Mouse (Mus musculus): Measurements from ENCODE around the gene Rbm20. TPM values are rescaled to one million over a fixed set of nuclear protein-coding genes. Genes with fewer than 3 reads are reported as not detected.
A peak's percentile ranks its signal among the peaks of the same experiment; 100 is the strongest.

Rbm20 gene
- polyA plus RNA-seq, 1 experiment = 0.71 TPM

- H3K27ac ChIP-seq (replicated peaks; ENCODE audit: low read depth, low read length) = no peak overlapping the region
- no peak overlapping the region for H3K4me3 ChIP-seq (ENCODE audit: insufficient read depth, low read depth, low read length)
- H3K4me1 ChIP-seq (ENCODE audit: control insufficient read depth, insufficient read depth, insufficient read length, low read length) = no peaks in the 10 kb centered on the region
Observed at GRCm38 (mm10) chr19:53748236-53748775, 71.2 kb downstream of the Rbm20 start.

- Histone ChIP-seq H3K4me3 (ENCODE audit: insufficient read depth, low read depth, low read length) (no peak overlapping the region), H3K27ac (replicated peaks; ENCODE audit: low read depth, low read length) (no peak overlapping the region), H3K4me1 (ENCODE audit: control insufficient read depth, insufficient read depth, insufficient read length, low read length) (no peaks in the 10 kb centered on the region)
Observed at GRCm38 (mm10) chr19:53749326-53749725, 72.2 kb downstream of the Rbm20 start.

GRCm38 (mm10) chr19:53751420-53752185, 74.5 kb downstream of the Rbm20 start:
- no peak overlapping the region for H3K27ac ChIP-seq (replicated peaks; ENCODE audit: low read depth, low read length)

GRCm38 (mm10) chr19:53752993-53753392, 75.9 kb downstream of the Rbm20 start:
- H3K4me1 ChIP-seq (ENCODE audit: control insufficient read depth, insufficient read depth, insufficient read length, low read length) = no peaks in the 10 kb centered on the region
- H3K4me3 ChIP-seq (ENCODE audit: insufficient read depth, low read depth, low read length) = no peak overlapping the region
- H3K27ac ChIP-seq (replicated peaks; ENCODE audit: low read depth, low read length) = no peak overlapping the region

More at GRCm38 (mm10) chr19:53751420-53752185, 74.5 kb downstream of the Rbm20 start:
- Histone ChIP-seq H3K4me3 (ENCODE audit: insufficient read depth, low read depth, low read length) (no peak overlapping the region), H3K4me1 (ENCODE audit: control insufficient read depth, insufficient read depth, insufficient read length, low read length) (no peaks in the 10 kb centered on the region)

- no peaks in the 10 kb centered on the region for H3K4me1 ChIP-seq (ENCODE audit: control insufficient read depth, insufficient read depth, insufficient read length, low read length)
- H3K27ac ChIP-seq (replicated peaks; ENCODE audit: low read depth, low read length) = no peak overlapping the region
- no peak overlapping the region for H3K4me3 ChIP-seq (ENCODE audit: insufficient read depth, low read depth, low read length)
Observed at GRCm38 (mm10) chr19:53754421-53754830, 77.3 kb downstream of the Rbm20 start.

- no peak overlapping the region for H3K4me3 ChIP-seq (ENCODE audit: insufficient read depth, low read depth, low read length)
- H3K27ac ChIP-seq (replicated peaks; ENCODE audit: low read depth, low read length) = no peak overlapping the region
- no peaks in the 10 kb centered on the region for H3K4me1 ChIP-seq (ENCODE audit: control insufficient read depth, insufficient read depth, insufficient read length, low read length)
Observed at GRCm38 (mm10) chr19:53755346-53755745, 78.2 kb downstream of the Rbm20 start.

- Histone ChIP-seq H3K27ac (replicated peaks; ENCODE audit: low read depth, low read length) (no peak overlapping the region), H3K4me1 (ENCODE audit: control insufficient read depth, insufficient read depth, insufficient read length, low read length) (no peaks in the 10 kb centered on the region)
Observed at GRCm38 (mm10) chr19:53757432-53758109, 80.5 kb downstream of the Rbm20 start.

GRCm38 (mm10) chr19:53758881-53759418, 81.8 kb downstream of the Rbm20 start:
- H3K4me1 ChIP-seq (ENCODE audit: control insufficient read depth, insufficient read depth, insufficient read length, low read length) = no peaks in the 10 kb centered on the region
- no peak overlapping the region for H3K27ac ChIP-seq (replicated peaks; ENCODE audit: low read depth, low read length)
- H3K4me3 ChIP-seq (ENCODE audit: insufficient read depth, low read depth, low read length) = no peak overlapping the region

More at GRCm38 (mm10) chr19:53757432-53758109, 80.5 kb downstream of the Rbm20 start:
- H3K4me3 ChIP-seq (ENCODE audit: insufficient read depth, low read depth, low read length) = no peak overlapping the region

- Histone ChIP-seq H3K4me1 (ENCODE audit: control insufficient read depth, insufficient read depth, insufficient read length, low read length) (no peaks in the 10 kb centered on the region), H3K4me3 (ENCODE audit: insufficient read depth, low read depth, low read length) (no peak overlapping the region), H3K27ac (replicated peaks; ENCODE audit: low read depth, low read length) (no peak overlapping the region)
Observed at GRCm38 (mm10) chr19:53760125-53761101, 83.3 kb downstream of the Rbm20 start.

- Histone ChIP-seq H3K4me1 (ENCODE audit: control insufficient read depth, insufficient read depth, insufficient read length, low read length) (no peaks in the 10 kb centered on the region), H3K4me3 (ENCODE audit: insufficient read depth, low read depth, low read length) (no peak overlapping the region), H3K27ac (replicated peaks; ENCODE audit: low read depth, low read length) (no peak overlapping the region)
Observed at GRCm38 (mm10) chr19:53762749-53763438, 85.8 kb downstream of the Rbm20 start.

- Histone ChIP-seq H3K4me3 (ENCODE audit: insufficient read depth, low read depth, low read length) (no peak overlapping the region), H3K27ac (replicated peaks; ENCODE audit: low read depth, low read length) (no peak overlapping the region), H3K4me1 (ENCODE audit: control insufficient read depth, insufficient read depth, insufficient read length, low read length) (no peaks in the 10 kb centered on the region)
Observed at GRCm38 (mm10) chr19:53764688-53765478, 87.8 kb downstream of the Rbm20 start.

- H3K4me3 ChIP-seq (ENCODE audit: insufficient read depth, low read depth, low read length) = no peak overlapping the region
- H3K27ac ChIP-seq (replicated peaks; ENCODE audit: low read depth, low read length) = no peak overlapping the region
- peaks cover 2% of the 10 kb centered on the region; the same call in 1 of the 2 replicates for H3K4me1 ChIP-seq (ENCODE audit: control insufficient read depth, insufficient read depth, insufficient read length, low read length)
Observed at GRCm38 (mm10) chr19:53768478-53768877, 91.4 kb downstream of the Rbm20 start.

- H3K4me1 ChIP-seq (ENCODE audit: control insufficient read depth, insufficient read depth, insufficient read length, low read length) = peaks cover 9% of the 10 kb centered on the region
- H3K4me3 ChIP-seq (ENCODE audit: insufficient read depth, low read depth, low read length) = no peak overlapping the region
- H3K27ac ChIP-seq (replicated peaks; ENCODE audit: low read depth, low read length) = peak overlapping the region; percentile 35
Observed at GRCm38 (mm10) chr19:53773937-53774640, 97.0 kb downstream of the Rbm20 start.
